Mouse (Mus musculus) forebrain, embryonic 13.5 days (tissue): ENCODE data around the gene Mb. TPM values are rescaled to one million over a fixed set of nuclear protein-coding genes. Genes with fewer than 3 reads are reported as not detected.

Experiments
- ATAC-seq: fragments of 200-750 bp; cut with Nextera tagmentation; 2 replicates; pipeline ENCODE4 v1.8.0; 2017
- H3K27ac ChIP-seq: fragments of 300-500 bp; sonication (generic); 2 replicates; pipeline ENCODE4 v1.5.1; 2015; ENCODE audit warnings: inconsistent platforms, mild to moderate bottlenecking, moderate library complexity
- H3K27me3 ChIP-seq: fragments of 300-500 bp; sonication (generic); 2 replicates; pipeline ENCODE4 v1.6.1; 2015; ENCODE audit warnings: mild to moderate bottlenecking, inconsistent platforms
- H3K36me3 ChIP-seq: fragments of 300-500 bp; sonication (generic); 2 replicates; pipeline ENCODE4 v1.6.1; 2015; ENCODE audit warnings: mild to moderate bottlenecking, inconsistent platforms; ENCODE audit not compliant: poor library complexity, severe bottlenecking
- H3K4me1 ChIP-seq: fragments of 300-500 bp; sonication (generic); 2 replicates; pipeline ENCODE4 v1.6.1; 2015; ENCODE audit warnings: inconsistent platforms
- H3K4me2 ChIP-seq: fragments of 300-500 bp; sonication (generic); 2 replicates; pipeline ENCODE4 v1.6.1; 2015; ENCODE audit warnings: inconsistent platforms, mild to moderate bottlenecking, moderate library complexity
- H3K4me3 ChIP-seq: fragments of 300-500 bp; sonication (generic); 2 replicates; pipeline ENCODE4 v1.5.1; 2015; ENCODE audit warnings: mild to moderate bottlenecking, inconsistent platforms
- H3K9ac ChIP-seq: fragments of 300-500 bp; sonication (generic); 2 replicates; pipeline ENCODE4 v1.6.1; 2015; ENCODE audit warnings: mild to moderate bottlenecking, inconsistent platforms
- H3K9me3 ChIP-seq: fragments of 300-500 bp; sonication (generic); replicated peaks from 2 replicates; pipeline ENCODE4 v1.6.1; 2016; ENCODE audit warnings: inconsistent platforms
- WGBS: fragments of 180-500 bp; shearing (Covaris S2); methylation state at CpG from one replicate; pipeline ENCODE4 v1.1.7; 2015; 5-methylcytosine and 5-hydroxymethylcytosine counted together
- polyA plus RNA-seq: library from polyadenylated mRNA; unstranded; fragments of >200 nt; fragmentation: Nextera tagmentation; extraction: Ambion mirVana; gene quantifications from 2 replicates; pipeline ENCODE4 v1.2.1, GENCODE M21; 2015

Mb gene
- 0.33 TPM in 1 of 2 replicates, not detected in the other for polyA plus RNA-seq

DNA sequence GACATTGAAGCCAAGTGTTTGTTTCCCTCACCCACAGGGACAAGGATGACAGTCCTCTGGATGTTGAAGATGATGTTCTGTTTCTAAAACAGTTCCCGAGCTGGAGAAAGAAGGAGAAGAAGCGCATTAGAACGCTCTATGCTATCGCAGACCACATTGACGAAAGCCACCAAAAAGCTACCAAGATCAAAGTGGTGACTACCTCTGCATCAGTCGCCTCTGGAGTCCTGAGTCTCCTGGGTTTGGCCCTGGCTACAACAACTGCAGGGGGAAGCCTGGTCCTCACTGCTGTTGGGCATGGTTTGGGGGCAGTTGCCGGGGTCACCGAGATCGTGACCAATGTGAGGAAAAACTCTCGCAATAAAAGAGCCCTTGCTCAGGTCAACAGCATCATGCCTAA is at the start of gene Mb:
Gene Mb, minus strand, starts transcription at position 101 of the 400 bp plus-strand sequence.
- Histone ChIP-seq H3K36me3 (no peaks in the 10 kb centered on the region), H3K9me3 (no peaks in the 10 kb centered on the region), H3K27ac (no peak within 1 kb of the TSS), H3K4me2 (no peak within 1 kb of the TSS), H3K4me3 (no peak within 1 kb of the TSS), H3K4me1 (peaks cover 9% of the 10 kb centered on the region), H3K27me3 (no peaks in the 10 kb centered on the region), H3K9ac (no peak within 1 kb of the TSS)
- ATAC-seq: no peak
- 96% methylated on average over 10 of the region's 10 CpGs for WGBS

DNA sequence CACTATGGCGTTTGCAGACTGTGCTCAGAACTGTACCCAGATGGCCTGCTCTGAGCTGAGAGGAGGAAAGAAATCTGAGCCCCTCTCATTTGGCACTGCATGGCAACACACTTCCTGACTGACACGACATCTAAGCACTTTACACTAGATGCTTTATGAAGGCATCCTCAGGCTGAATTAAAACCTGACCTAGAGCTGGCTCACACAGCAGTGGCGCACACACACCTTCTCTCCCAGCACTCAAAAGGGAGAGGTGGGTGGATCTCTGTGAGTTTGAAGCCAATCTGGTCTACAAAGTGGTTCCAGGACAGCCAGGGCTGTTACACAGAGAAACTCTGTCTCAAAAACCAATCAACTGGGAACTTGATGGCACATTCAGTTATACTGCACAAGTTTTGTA is 49.3 kb upstream of the Mb start:
- H3K4me1 ChIP-seq: peaks cover 8% of the 10 kb centered on the region
- no peak overlapping the region for H3K9ac ChIP-seq
- no peak overlapping the region for H3K27ac ChIP-seq
- no peak for ATAC-seq
- no peak overlapping the region for H3K4me2 ChIP-seq
- no peaks in the 10 kb centered on the region for H3K27me3 ChIP-seq
- no peak overlapping the region for H3K4me3 ChIP-seq
- no peaks in the 10 kb centered on the region for H3K9me3 ChIP-seq
- peaks cover 55% of the 10 kb centered on the region for H3K36me3 ChIP-seq
- 70% methylated on average over 3 of the region's 3 CpGs for WGBS

DNA sequence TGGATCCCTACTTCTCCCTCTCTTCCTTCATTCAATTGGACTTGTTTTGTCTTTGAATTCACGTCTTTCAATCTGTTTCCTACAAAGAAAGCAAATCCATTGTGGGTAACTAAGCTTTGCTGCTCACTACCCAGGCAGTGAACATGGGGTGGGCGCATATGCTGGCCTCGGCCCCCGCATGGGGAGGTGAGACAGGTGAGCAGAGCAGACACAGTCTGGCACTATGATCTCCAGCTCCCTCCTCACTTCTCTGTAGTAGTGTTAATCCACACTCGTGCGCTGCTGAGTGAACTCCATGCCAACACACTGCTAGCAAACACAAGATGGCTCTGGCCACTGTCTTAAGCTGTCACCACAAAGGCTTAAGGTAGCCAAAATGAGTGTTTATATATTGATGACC is 46.9 kb upstream of the Mb start:
- Histone ChIP-seq H3K4me2 (no peak overlapping the region), H3K9ac (no peak overlapping the region), H3K4me3 (no peak overlapping the region), H3K36me3 (peaks cover 69% of the 10 kb centered on the region), H3K4me1 (no peaks in the 10 kb centered on the region), H3K27ac (no peak overlapping the region), H3K9me3 (no peaks in the 10 kb centered on the region), H3K27me3 (no peaks in the 10 kb centered on the region)
- no peak for ATAC-seq
- 78% methylated on average over 6 of the region's 6 CpGs for WGBS

- Histone ChIP-seq H3K9ac (no peak overlapping the region), H3K9me3 (no peaks in the 10 kb centered on the region), H3K27me3 (no peaks in the 10 kb centered on the region), H3K27ac (no peak overlapping the region), H3K4me3 (no peak overlapping the region), H3K4me1 (no peaks in the 10 kb centered on the region), H3K36me3 (peaks cover 76% of the 10 kb centered on the region), H3K4me2 (no peak overlapping the region)
- no peak for ATAC-seq
- WGBS: 95% methylated on average over 1 of the region's 1 CpGs
Observed at GRCm38 (mm10) chr15:77095216-77095615, 44.7 kb upstream of the Mb start.

DNA sequence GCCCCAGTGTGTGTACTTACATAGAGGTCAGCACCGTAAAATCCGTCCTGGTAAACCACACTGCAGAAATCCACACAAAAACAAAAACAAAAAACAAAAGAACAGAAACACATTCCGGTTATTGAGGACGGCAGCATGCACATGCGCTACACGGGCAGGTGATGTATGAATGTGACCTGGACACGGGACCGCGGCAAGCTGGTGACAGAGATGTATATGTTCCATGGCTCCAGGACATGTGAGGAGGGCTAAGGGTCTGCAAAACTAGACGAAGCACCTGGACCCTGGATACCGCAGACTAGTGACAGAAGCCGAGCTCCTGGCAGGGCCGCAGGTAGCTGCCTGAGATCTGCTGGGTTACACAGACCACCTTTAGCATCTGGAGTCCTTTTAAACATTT is 44.0 kb upstream of the Mb start:
- WGBS: 95% methylated on average over 13 of the region's 13 CpGs
- peaks cover 80% of the 10 kb centered on the region for H3K36me3 ChIP-seq
- no peak overlapping the region for H3K9ac ChIP-seq
- H3K9me3 ChIP-seq: no peaks in the 10 kb centered on the region
- H3K27ac ChIP-seq: no peak overlapping the region
- no peak overlapping the region for H3K4me2 ChIP-seq
- no peaks in the 10 kb centered on the region for H3K4me1 ChIP-seq
- no peaks in the 10 kb centered on the region for H3K27me3 ChIP-seq
- H3K4me3 ChIP-seq: no peak overlapping the region
- ATAC-seq: no peak

DNA sequence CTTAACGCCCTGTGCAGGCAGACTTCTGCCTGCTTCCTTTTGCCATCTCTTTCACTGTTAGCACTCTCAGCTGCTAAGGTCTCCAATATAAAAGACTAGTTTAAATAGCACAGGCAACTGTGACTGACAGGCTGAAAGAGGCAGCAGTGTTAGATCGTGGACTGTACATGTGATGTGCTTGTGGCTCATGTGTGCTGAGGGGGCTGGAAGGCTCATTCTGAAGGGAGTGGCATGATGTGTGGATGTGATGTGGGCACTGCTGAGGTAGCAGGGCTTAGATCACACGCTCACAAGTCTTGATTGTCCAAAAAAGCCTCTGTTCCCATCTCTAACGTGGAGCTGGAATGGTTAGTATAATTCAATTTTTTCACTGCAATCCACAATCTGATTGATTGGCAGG is 40.9 kb upstream of the Mb start:
- Histone ChIP-seq H3K27me3 (no peaks in the 10 kb centered on the region), H3K4me1 (no peaks in the 10 kb centered on the region), H3K4me2 (no peak overlapping the region), H3K9me3 (no peaks in the 10 kb centered on the region), H3K4me3 (no peak overlapping the region), H3K36me3 (peaks cover 77% of the 10 kb centered on the region), H3K27ac (no peak overlapping the region), H3K9ac (no peak overlapping the region)
- WGBS: 68% methylated on average over 4 of the region's 4 CpGs
- no peak for ATAC-seq

GRCm38 (mm10) chr15:77090531-77090930 is 40.1 kb upstream of the Mb start:
- peaks cover 77% of the 10 kb centered on the region for H3K36me3 ChIP-seq
- ATAC-seq: no peak
- H3K4me1 ChIP-seq: no peaks in the 10 kb centered on the region
- 88% methylated on average over 5 of the region's 5 CpGs for WGBS
- no peaks in the 10 kb centered on the region for H3K9me3 ChIP-seq
- H3K4me2 ChIP-seq: no peak overlapping the region
- no peak overlapping the region for H3K9ac ChIP-seq
- H3K27me3 ChIP-seq: no peaks in the 10 kb centered on the region
- H3K27ac ChIP-seq: no peak overlapping the region
- H3K4me3 ChIP-seq: no peak overlapping the region

DNA sequence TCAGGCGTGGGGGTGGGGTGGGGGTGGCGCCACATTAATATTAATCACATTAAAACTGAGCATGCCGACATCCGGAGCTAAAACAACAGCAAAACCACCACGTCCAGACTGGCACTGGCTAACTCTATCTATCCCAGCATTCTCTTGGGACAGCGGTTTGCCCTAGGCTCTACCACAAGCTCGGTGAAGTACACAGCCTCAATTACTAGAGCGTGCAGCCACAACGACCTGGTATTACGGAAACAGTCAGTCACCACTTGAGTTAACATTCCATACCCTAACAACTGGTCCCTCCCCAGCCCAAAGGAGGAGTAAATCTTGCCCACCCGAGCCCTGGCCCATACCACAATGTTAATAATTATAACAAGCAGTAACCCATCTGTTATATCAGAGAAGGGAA is 38.8 kb upstream of the Mb start:
- Histone ChIP-seq H3K27me3 (no peaks in the 10 kb centered on the region), H3K36me3 (peaks cover 79% of the 10 kb centered on the region), H3K27ac (no peak overlapping the region)

DNA sequence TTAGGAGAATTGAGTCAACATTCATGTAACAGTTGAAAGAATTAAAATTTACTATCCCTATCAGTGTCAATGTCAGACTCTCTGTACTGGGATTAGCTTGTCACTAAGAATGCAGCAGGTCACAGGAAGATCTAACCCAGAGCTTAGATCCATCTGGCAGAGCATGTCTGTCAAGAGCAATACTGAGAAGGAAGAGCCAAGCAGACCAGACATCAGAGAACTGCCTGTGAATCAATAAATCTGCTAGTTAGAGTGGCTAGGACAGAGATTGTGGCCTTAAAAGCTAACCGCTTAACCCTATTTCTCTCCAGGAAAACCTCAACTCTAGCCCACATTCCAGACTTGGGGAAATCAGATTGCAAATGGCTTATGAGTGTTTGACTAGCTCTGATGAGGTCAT is 36.0 kb upstream of the Mb start:
- ATAC-seq: no peak
- H3K4me2 ChIP-seq: no peak overlapping the region
- peaks cover 9% of the 10 kb centered on the region; the same call in 1 of the 2 replicates for H3K4me1 ChIP-seq
- H3K9ac ChIP-seq: no peak overlapping the region
- no peak overlapping the region for H3K4me3 ChIP-seq
- 100% methylated on average over 1 of the region's 1 CpGs for WGBS
- no peak overlapping the region for H3K27ac ChIP-seq
- no peaks in the 10 kb centered on the region for H3K27me3 ChIP-seq
- peaks cover 79% of the 10 kb centered on the region for H3K36me3 ChIP-seq
- H3K9me3 ChIP-seq: no peaks in the 10 kb centered on the region

More for the DNA sequence above, 38.8 kb upstream of the Mb start:
- Histone ChIP-seq H3K4me3 (no peak overlapping the region), H3K4me2 (no peak overlapping the region), H3K4me1 (no peaks in the 10 kb centered on the region), H3K9me3 (no peaks in the 10 kb centered on the region), H3K9ac (no peak overlapping the region)
- 78% methylated on average over 11 of the region's 11 CpGs for WGBS
- no peak for ATAC-seq

GRCm38 (mm10) chr15:77085818-77086217 is 35.3 kb upstream of the Mb start:
- no peak overlapping the region for H3K4me2 ChIP-seq
- no peak overlapping the region for H3K27ac ChIP-seq
- H3K36me3 ChIP-seq: peaks cover 80% of the 10 kb centered on the region
- 88% methylated on average over 7 of the region's 7 CpGs for WGBS
- H3K4me1 ChIP-seq: peaks cover 9% of the 10 kb centered on the region; the same call in 1 of the 2 replicates
- no peak overlapping the region for H3K9ac ChIP-seq
- H3K27me3 ChIP-seq: no peaks in the 10 kb centered on the region
- no peak overlapping the region for H3K4me3 ChIP-seq
- no peak for ATAC-seq
- no peaks in the 10 kb centered on the region for H3K9me3 ChIP-seq

DNA sequence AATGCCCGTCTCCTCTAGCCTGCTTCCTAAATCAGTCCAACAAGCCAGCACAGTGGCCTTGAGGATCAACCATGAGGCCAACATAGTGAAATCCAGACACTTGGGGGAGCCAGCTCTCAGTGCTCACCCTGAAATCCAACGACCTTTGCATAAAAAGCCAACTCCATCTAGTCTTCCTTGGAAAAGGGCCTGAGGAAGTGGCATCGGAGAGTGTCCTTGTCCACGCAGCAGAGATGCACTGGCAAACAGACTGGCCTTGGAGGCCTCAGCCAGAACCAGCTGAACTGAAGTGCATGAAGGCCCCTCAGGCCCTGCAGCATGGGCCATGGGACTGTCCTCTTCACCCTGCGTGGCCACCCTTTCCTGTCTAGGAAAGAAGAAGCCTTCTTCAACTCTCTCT is 31.0 kb upstream of the Mb start:
- WGBS: 83% methylated on average over 5 of the region's 5 CpGs
- Histone ChIP-seq H3K4me1 (peaks cover 23% of the 10 kb centered on the region), H3K4me3 (no peak overlapping the region), H3K9ac (no peak overlapping the region), H3K27me3 (no peaks in the 10 kb centered on the region), H3K4me2 (no peak overlapping the region), H3K9me3 (no peaks in the 10 kb centered on the region), H3K27ac (no peak overlapping the region), H3K36me3 (peaks cover 82% of the 10 kb centered on the region)
- ATAC-seq: no peak

GRCm38 (mm10) chr15:77080684-77081254 is 30.3 kb upstream of the Mb start:
- ATAC-seq: no peak
- Histone ChIP-seq H3K27ac (no peak overlapping the region), H3K36me3 (peaks cover 86% of the 10 kb centered on the region), H3K9me3 (no peaks in the 10 kb centered on the region), H3K9ac (no peak overlapping the region), H3K4me3 (no peak overlapping the region), H3K4me2 (no peak overlapping the region), H3K4me1 (peaks cover 23% of the 10 kb centered on the region), H3K27me3 (no peaks in the 10 kb centered on the region)
- 78% methylated on average over 14 of the region's 14 CpGs for WGBS

- H3K27ac ChIP-seq: no peak overlapping the region
- H3K36me3 ChIP-seq: peaks cover 81% of the 10 kb centered on the region
- H3K27me3 ChIP-seq: no peaks in the 10 kb centered on the region
- 70% methylated on average over 11 of the region's 11 CpGs for WGBS
- H3K9me3 ChIP-seq: no peaks in the 10 kb centered on the region
- no peak overlapping the region for H3K4me2 ChIP-seq
- H3K9ac ChIP-seq: no peak overlapping the region
- H3K4me3 ChIP-seq: no peak overlapping the region
- no peak for ATAC-seq
- H3K4me1 ChIP-seq: peaks cover 23% of the 10 kb centered on the region
Observed at GRCm38 (mm10) chr15:77079890-77080361, 29.5 kb upstream of the Mb start.
